Mouse (Mus musculus) urinary bladder, postnatal 25 days (tissue): Measurements from ENCODE around the gene Ccdc33.

Experiments
- DNase-seq: peaks from one replicate; pipeline ENCODE4 v3.0.0; 2022; ENCODE audit warnings: low spot score

Ccdc33 gene

DNA sequence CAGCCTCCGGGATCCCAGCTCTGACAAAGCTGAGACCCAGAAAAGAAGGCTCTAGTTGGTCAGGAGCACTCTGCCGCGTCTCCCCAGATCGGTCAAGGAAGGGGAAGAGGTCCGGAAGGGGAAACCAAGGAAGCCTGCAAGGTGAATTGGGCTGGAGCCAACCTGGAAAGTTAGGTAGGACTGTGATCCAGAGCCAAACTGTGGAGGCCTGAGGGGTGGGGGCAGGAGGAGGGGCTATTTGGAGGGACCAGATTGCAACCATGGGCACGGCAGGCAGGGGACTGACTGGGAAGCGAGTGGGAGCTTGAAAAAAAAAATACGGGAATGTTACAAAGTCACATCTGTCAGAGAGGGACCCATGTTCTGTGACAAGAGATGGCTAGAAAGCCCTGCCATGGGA is 10.9 kb upstream of the Ccdc33 start:
- DNase-seq, result no peak

DNA sequence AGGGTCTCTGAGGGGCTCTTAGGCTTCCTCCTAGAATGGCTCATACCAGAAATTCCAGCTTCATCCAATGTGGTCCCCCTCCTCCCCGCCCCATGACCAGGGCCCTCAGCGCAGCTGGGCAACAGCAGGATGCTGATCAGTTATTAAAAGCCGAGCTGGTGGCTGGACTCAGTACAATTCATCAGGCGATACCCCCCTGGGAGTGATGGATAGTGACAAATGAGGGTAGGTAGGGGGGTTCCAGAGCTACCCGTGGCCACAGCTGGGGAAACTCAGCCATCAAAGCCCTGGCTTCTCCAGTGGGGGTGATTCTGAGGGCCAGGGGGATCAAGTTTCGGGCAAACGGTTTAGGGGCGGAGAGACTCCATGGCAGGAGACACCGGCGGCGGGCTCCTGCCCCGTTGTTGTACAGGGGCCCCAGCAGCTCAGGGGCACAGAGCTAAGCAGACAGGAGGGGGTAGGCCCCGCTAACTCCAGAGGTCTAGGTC is 10.3 kb upstream of the Ccdc33 start:
- no peak for DNase-seq

DNA sequence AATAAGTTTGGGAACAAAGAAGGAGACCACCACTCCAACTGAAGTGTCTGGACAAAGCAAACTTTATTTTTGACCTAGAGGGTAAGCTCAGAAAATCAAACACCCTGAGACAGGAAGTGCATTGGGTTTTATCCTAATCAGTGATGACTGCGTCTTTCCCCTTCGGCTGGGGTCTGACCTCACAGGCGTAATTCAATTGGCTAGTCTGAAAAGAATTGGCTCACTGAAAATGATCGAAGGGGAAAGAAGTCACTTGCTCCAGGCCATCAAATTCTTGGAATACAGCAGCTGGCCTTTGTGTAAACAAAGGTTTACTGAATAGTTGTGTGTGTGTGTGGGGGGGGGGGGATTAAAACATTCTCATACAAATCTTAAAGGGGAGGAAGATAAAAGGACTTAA is 7.2 kb upstream of the Ccdc33 start:
- no peak for DNase-seq

- no peak for DNase-seq
These were observed 6.5 kb upstream of the Ccdc33 start for GRCm38 (mm10) chr9:58125085-58125484.

DNA sequence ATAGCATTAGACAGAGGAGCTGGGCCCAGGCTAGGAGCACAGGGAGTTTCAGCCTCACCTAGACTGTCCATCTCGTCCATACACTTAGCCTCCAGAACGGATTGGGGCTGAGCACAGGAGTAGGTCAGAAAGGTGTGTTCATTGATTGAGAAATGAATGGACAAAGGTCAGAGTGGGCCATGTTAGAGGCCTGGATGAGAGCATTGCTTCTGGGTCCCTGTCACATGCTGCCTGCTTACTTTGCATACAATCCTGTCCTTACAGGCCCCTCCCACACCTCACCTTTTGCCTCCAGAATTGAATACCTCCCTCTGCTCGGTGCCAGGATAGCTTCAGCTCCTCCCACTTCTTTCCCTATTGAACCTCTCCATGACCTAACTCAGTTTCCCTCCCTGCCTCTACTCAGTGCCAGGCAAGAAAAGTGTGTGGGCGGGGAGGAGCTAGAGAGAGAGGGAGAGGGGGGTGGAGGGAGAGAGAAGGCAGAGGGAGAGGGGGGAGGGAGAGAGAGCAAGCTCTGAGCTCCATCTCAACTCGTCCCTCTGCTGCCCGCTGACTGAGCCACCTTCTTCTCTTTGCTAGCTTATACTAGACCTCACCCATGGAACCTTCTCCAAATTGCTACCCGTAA is 2.5 kb downstream of the Ccdc33 start:
- DNase-seq, result no peak

- no peak for DNase-seq
These were observed 3.2 kb downstream of the Ccdc33 start for GRCm38 (mm10) chr9:58115297-58115925.

GRCm38 (mm10) chr9:58114019-58114418 is 4.6 kb downstream of the Ccdc33 start:
- no peak for DNase-seq

GRCm38 (mm10) chr9:58113279-58113884 is 5.2 kb downstream of the Ccdc33 start:
- no peak for DNase-seq

DNA sequence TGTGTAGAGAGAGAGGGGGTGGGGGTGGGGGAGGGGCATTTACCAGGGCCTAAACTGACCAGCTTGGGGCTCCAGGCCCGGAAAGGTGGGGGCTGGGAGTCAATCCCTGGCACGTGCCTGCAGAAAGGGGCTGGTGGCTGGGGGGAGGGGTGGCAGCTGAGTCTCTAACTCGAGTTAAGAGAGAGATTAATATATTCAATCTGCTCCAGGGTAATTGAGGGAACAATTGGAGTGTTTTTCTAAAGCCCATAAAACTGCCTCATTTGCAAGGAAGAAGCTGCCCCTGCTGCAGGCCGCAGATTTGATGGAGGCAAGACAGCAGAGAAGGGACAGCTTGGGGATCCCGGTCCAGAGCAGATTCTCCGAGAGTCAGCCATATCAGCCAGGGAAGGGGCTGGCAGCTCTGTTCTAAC is 5.8 kb downstream of the Ccdc33 start:
- DNase-seq, result no peak

GRCm38 (mm10) chr9:58112321-58112751 is 6.3 kb downstream of the Ccdc33 start:
- no peak for DNase-seq

- DNase-seq, result peak; percentile 13
These were observed 7.2 kb downstream of the Ccdc33 start for GRCm38 (mm10) chr9:58111431-58111830.

DNA sequence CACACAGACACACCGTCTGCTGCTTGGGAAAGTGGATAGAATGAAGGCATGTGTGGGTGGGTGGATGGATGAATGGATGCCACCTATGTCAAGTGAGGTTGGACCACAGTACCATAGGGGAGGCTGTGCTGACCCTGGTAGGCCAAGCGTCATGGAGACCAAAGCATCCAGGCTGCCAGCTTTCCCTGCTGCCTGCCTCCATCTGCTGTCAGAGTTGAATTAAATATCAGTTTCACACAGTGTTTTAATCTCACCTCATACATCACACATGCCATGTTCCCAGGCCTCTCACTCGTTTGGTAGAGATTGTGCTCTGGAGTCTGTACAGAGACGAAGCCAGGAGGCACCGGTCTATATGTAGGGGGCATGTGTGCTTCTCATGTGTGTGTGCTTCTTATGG is 7.8 kb downstream of the Ccdc33 start:
- no peak for DNase-seq

GRCm38 (mm10) chr9:58107494-58107893 is 11.1 kb downstream of the Ccdc33 start:
- no peak for DNase-seq

GRCm38 (mm10) chr9:58105595-58106169 is 12.9 kb downstream of the Ccdc33 start:
- DNase-seq, result no peak

GRCm38 (mm10) chr9:58103647-58104046 is 15.0 kb downstream of the Ccdc33 start:
- DNase-seq, result no peak

GRCm38 (mm10) chr9:58102013-58102412 is 16.6 kb downstream of the Ccdc33 start:
- no peak for DNase-seq

- DNase-seq, result no peak
These were observed 18.6 kb downstream of the Ccdc33 start for GRCm38 (mm10) chr9:58099836-58100565.

DNA sequence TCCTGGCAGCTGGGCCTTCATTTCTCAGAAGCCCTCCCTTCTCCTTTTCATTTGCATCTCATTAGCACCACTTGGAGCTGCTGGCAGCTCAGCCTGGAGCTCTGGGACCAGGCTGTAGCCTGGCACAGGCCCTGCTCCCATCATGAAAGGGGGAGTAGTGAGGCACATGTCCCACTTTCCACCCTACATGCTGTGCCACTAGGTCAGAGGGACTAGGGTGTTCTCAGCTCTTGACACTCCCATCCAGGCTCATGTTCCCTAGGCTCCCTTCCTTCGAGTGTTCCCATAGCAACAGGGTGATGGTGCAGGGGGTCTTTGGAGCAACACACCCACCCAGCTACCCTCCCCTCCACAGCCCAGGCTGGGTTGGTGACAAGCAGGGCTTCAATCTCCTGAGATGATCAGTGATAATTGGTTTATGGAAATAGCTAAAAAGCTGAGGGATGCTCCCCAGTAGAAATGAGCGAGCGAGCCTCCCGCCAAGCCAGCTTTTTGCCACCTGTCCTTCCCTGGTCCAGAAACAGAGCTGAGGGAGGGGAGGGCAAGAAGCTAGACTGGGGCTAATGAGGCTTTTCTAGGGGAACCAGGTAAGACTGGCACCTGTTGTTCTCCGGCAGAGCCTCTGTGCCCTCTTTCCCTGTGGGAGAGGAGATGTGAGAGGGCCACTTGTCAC is 21.9 kb downstream of the Ccdc33 start:
- no peak for DNase-seq

- no peak for DNase-seq
These were observed 22.6 kb downstream of the Ccdc33 start for GRCm38 (mm10) chr9:58095977-58096376.

DNA sequence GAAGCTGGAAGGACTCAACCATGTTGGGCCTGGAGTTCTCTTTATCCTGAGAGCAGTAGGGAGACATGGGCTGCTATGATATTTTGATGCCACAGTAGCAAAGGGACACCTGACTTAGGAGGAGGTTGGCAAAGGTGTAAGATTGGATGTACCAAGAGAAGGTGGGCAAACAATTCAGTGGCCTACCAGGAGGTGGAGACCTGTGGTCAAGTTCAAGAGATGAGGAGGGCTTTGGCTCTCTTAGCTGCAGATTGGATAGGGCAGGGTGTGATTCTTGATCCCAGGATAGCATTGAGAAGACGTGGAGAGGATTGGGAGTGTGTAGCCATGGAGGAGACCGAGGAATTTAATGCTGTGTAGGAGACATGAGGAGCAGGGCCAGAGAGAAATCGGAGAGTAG is 24.8 kb downstream of the Ccdc33 start:
- DNase-seq, result no peak

GRCm38 (mm10) chr9:58092581-58093269 is 25.9 kb downstream of the Ccdc33 start:
- no peak for DNase-seq
